Mouse (Mus musculus) embryo, embryonic 11 days (tissue): ENCODE results near the gene Nkx1-1.

Source experiments
- DNase-seq: peaks from one replicate; pipeline ENCODE4 v3.0.0-alpha.2; 2015

Gene Nkx1-1

GRCm38 (mm10) chr5:33400819-33401218, 33.0 kb downstream of the Nkx1-1 start:
- no peak for DNase-seq

- no peak for DNase-seq
Observed at GRCm38 (mm10) chr5:33396828-33397227, 36.9 kb downstream of the Nkx1-1 start.

DNA sequence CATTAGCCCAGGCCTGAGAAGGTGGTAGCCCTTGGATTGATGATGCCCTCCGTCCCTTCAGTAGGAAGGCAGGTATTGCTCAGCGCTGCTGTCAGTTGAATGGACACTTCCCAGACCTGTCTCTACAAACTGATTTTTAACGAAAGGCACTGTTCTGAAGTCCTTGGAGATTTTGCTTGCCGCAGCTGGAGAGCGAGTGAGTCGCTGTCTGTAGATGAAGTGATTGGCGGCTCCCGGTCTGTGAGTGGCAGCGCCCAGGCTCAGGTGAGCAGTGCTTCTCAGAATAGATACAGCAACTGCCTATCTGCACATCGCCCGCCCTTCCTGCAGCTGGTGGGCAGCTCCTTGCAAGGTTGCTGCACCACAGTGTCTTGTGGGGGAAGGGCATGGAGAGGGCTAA, 38.1 kb downstream of the Nkx1-1 start:
- no peak for DNase-seq

DNA sequence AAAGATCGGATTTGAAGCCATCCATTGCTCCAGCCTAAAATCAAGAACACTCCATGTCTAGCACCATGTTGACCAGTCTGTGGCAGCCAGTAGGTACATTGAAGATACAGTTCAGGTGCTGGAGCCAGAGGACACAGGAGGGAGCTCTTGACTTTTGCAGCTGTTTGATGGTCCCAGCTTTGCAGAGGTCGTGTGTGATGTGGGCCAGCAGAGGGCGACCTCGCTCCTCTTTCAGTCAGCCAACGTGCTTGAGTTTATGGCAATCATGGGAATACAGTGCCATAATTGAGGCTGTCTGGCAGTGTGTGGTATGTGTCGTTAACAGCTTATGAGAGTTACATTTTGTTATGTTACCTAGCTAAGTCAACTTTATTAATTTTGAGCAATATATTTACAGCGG, 40.0 kb downstream of the Nkx1-1 start:
- peak; percentile 85 for DNase-seq

- no peak for DNase-seq
Observed at GRCm38 (mm10) chr5:33387550-33387949, 46.2 kb downstream of the Nkx1-1 start.
